Mouse (Mus musculus): ENCODE results near the gene Cdk14.

- TF ChIP-seq CTCF (IDR thresholded peaks at IDR 0.05) (no peak), EP300 (IDR thresholded peaks at IDR 0.05) (no peak)
These were observed 365.8 kb downstream of the Cdk14 start for GRCm38 (mm10) chr5:5054270-5054669.
